Mouse (Mus musculus) kidney, adult 2 months (tissue): ENCODE data around the gene Slc25a48.

ENCODE experiments used
- CTCF ChIP-seq: fragments of 200-500 bp; conservative IDR thresholded peaks from 2 replicates; pipeline ENCODE4 v1.5.1; 2011; ENCODE audit warnings: low read depth, mild to moderate bottlenecking, control low read depth, low read length, moderate library complexity, mixed read lengths; ENCODE audit not compliant: insufficient read depth, insufficient read length
- POLR2A ChIP-seq: fragments of 200-500 bp; IDR thresholded peaks from one replicate; pipeline ENCODE4 v1.6.1; 2011; ENCODE audit warnings: low read depth, low read length, control low read depth

DNA sequence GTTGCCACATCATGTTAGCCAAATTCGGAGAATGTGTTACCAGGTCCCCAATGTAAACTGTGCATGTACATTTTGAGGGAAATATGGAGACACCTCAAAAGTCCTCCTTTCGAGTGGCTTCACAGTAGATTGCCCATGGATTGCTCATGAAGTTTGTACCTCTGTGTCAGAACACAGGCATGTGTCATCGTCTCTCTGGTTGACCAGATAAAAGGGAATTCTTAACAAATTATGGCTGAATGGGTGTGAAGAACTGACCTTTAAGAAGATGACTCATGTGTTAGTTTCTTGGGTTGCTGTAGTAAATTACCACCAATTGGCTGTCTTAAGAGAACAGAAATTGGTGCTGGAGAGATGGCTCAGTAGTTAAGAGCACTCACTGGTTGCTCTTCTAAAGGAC, 6.0 kb downstream of the Slc25a48 start:
- TF ChIP-seq CTCF (no peak), POLR2A (no peak)
